Mouse (Mus musculus) heart, postnatal 0 days (tissue): Measurements from ENCODE around the gene BC024978.

ENCODE experiments used
- CTCF ChIP-seq: IDR thresholded peaks from 2 replicates; pipeline ENCODE4 v1.5.1; 2016; ENCODE audit warnings: antibody characterized with exemption, control low read depth, low read depth
- EP300 ChIP-seq: IDR thresholded peaks from 2 replicates; pipeline ENCODE4 v1.6.1; 2016; ENCODE audit warnings: antibody characterized with exemption, low read depth

GRCm38 (mm10) chr7:27257046-27257851 lies 61.7 kb downstream of the BC024978 start:
- 0 out of 2 replicates have a peak, but pooled peaks have one; percentile 18 for TF ChIP-seq CTCF
- TF ChIP-seq EP300 = no peak
